8 mouse cellular contexts compared by ENCODE assay signal in the genomic region with DNA sequence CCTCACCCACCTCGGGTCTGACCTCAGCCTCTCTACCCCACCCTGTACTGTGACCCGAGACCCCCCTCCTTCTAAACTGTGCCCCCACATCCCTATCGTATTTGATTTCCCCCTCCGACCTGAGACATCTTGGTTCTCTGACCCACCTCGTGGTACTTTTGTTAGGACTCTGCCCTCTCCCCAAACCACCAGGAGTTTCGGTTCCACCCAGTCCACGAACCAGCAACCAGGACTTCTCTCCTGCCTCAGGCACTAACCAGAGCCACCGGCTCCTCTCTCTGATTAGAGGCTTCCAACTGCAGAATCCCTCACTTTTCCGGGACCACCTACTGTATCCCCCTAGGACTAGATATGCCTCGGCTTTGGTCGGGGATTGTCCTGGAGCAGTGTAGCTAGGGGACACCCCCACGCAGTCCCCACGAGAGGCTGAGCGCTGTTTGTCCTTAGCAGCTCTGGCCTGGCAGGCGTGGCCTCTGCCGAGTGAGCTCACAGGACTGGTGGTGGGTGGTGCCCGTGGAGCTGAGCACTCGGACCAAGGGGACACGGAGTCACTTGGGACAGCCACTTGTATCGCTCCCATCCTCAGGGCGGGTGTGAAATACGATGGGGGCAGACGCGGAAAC. TPM values are rescaled to one million over a fixed set of nuclear protein-coding genes. Genes with fewer than 3 reads are reported as not detected.
DNase-seq lines count a peak whose midpoint lies in the region; ATAC-seq and TF ChIP-seq lines count a peak whose summit lies in the region.

No protein-coding gene starts in this region.

- ATAC-seq in granulocyte monocyte progenitor cell, adult 5-6 weeks (replicated peaks; ENCODE audit: poor library complexity, severe bottlenecking): peak; percentile 15

- peaks cover 35% of the 10 kb centered on the region for H3K4me1 ChIP-seq in limb, embryonic 10.5 days

- DNase-seq in kidney, adult 18-20 months: peak; percentile 24
- no peak for DNase-seq in kidney, adult 9 months
- peak; percentile 55 for DNase-seq in limb, embryonic 10.5 days (ENCODE audit: low spot score)
- DNase-seq in embryo, embryonic 10 days (ENCODE audit: low spot score): no peak
- no peak for DNase-seq in thymus, postnatal 0 days (ENCODE audit: low spot score)
- no peak for DNase-seq in layer of hippocampus, adult 9-11 months

- H3K4me3 ChIP-seq in limb, embryonic 10.5 days: peak overlapping the region; percentile 34
- H3K4me3 ChIP-seq in myocyte: no peak overlapping the region

- peak overlapping the region; percentile 18 for H3K4me2 ChIP-seq in myocyte (ENCODE audit: low read depth)

- 10% methylated on average over 24 of the region's 24 CpGs for WGBS in limb, embryonic 10.5 days

- H3K36me3 ChIP-seq in limb, embryonic 10.5 days: peaks cover 20% of the 10 kb centered on the region
- H3K36me3 ChIP-seq in myocyte (ENCODE audit: control insufficient read depth, insufficient read depth): no peaks in the 10 kb centered on the region

- no peak for TF ChIP-seq POLR2A in myocyte (IDR thresholded peaks at IDR 0.05; ENCODE audit: insufficient read length, low read depth)

- H3ac ChIP-seq in myocyte (ENCODE audit: control insufficient read depth, insufficient read length): no peak overlapping the region

- H3K27me3 ChIP-seq in limb, embryonic 10.5 days (ENCODE audit: low read depth, poor library complexity, severe bottlenecking): peaks cover 99% of the 10 kb centered on the region
- H3K27me3 ChIP-seq in myocyte (ENCODE audit: control insufficient read depth, insufficient read depth, insufficient read length): peaks cover 5% of the 10 kb centered on the region

- H3K9me3 ChIP-seq in limb, embryonic 10.5 days (replicated peaks): no peaks in the 10 kb centered on the region

- H3K27ac ChIP-seq in limb, embryonic 10.5 days: no peak overlapping the region

- H3K79me2 ChIP-seq in myocyte (ENCODE audit: control insufficient read depth, insufficient read depth): no peaks in the 10 kb centered on the region

TF ChIP-seq in myocyte, 11 proteins besides CTCF, POLR2A, EP300 and RAD21:
- no peak for TF ChIP-seq MAX (IDR thresholded peaks at IDR 0.05; ENCODE audit: low read depth)
- no peak for TF ChIP-seq MYOD1 (IDR thresholded peaks at IDR 0.05; ENCODE audit: control insufficient read depth in 1 of 3, insufficient read length in 2 of 3, low read depth in 2 of 3)
- TF ChIP-seq CEBPB (IDR thresholded peaks at IDR 0.05; ENCODE audit: insufficient read depth, poor library complexity, severe bottlenecking): no peak

RNA-seq across cellular contexts. Expression of gene Cilp2, which starts 0.9 kb away (rescaled TPM):
- not detected in 2 replicates for total RNA-seq in granulocyte monocyte progenitor cell, adult 5-6 weeks (2014; fragmentation: Nextera tagmentation)
- total RNA-seq in granulocyte monocyte progenitor cell, adult 5-6 weeks (2017): not detected in 2 replicates
- polyA plus RNA-seq in limb, embryonic 10.5 days (2016; fragmentation: Nextera tagmentation; extraction: Ambion mirVana): 0.40 TPM in 2 replicates
- polyA plus RNA-seq in myocyte (2012; fragmentation: generic; extraction: Trizol): 0.20 TPM
- polyA plus RNA-seq in thymus, postnatal 0 days (2015; fragmentation: Nextera tagmentation; extraction: Ambion mirVana): 0.09 and 0.16 TPM in 2 replicates

RNA-seq across cellular contexts. Expression of gene Tssk6, which starts 13.6 kb away (rescaled TPM):
- total RNA-seq in granulocyte monocyte progenitor cell, adult 5-6 weeks (2014; fragmentation: Nextera tagmentation): 0.73 TPM in 1 of 2 replicates, not detected in the other
- total RNA-seq in granulocyte monocyte progenitor cell, adult 5-6 weeks (2017): 1.5 and 2.5 TPM in 2 replicates
- polyA plus RNA-seq in limb, embryonic 10.5 days (2016; fragmentation: Nextera tagmentation; extraction: Ambion mirVana): 5.0 and 5.9 TPM in 2 replicates
- 0.92 TPM for polyA plus RNA-seq in myocyte (2012; fragmentation: generic; extraction: Trizol)
- polyA plus RNA-seq in thymus, postnatal 0 days (2015; fragmentation: Nextera tagmentation; extraction: Ambion mirVana): 5.0 and 5.1 TPM in 2 replicates

RNA-seq across cellular contexts. Expression of gene Ndufa13, which starts 14.0 kb away (rescaled TPM):
- 76.7 and 98.5 TPM in 2 replicates for total RNA-seq in granulocyte monocyte progenitor cell, adult 5-6 weeks (2014; fragmentation: Nextera tagmentation)
- 107 and 110 TPM in 2 replicates for total RNA-seq in granulocyte monocyte progenitor cell, adult 5-6 weeks (2017)
- polyA plus RNA-seq in limb, embryonic 10.5 days (2016; fragmentation: Nextera tagmentation; extraction: Ambion mirVana): 165 and 166 TPM in 2 replicates
- 277 TPM for polyA plus RNA-seq in myocyte (2012; fragmentation: generic; extraction: Trizol)
- 228 and 241 TPM in 2 replicates for polyA plus RNA-seq in thymus, postnatal 0 days (2015; fragmentation: Nextera tagmentation; extraction: Ambion mirVana)

RNA-seq across cellular contexts. Expression of gene Yjefn3, which starts 14.2 kb away (rescaled TPM):
- 2.7 TPM in 1 of 2 replicates, not detected in the other for total RNA-seq in granulocyte monocyte progenitor cell, adult 5-6 weeks (2014; fragmentation: Nextera tagmentation)
- total RNA-seq in granulocyte monocyte progenitor cell, adult 5-6 weeks (2017): not detected in 2 replicates
- polyA plus RNA-seq in limb, embryonic 10.5 days (2016; fragmentation: Nextera tagmentation; extraction: Ambion mirVana): 2.0 and 2.9 TPM in 2 replicates
- 19.0 TPM for polyA plus RNA-seq in myocyte (2012; fragmentation: generic; extraction: Trizol)
- 3.7 and 4.0 TPM in 2 replicates for polyA plus RNA-seq in thymus, postnatal 0 days (2015; fragmentation: Nextera tagmentation; extraction: Ambion mirVana)

RNA-seq across cellular contexts. Expression of gene Pbx4, which starts 56.1 kb away (rescaled TPM):
- 7.0 and 25.1 TPM in 2 replicates for total RNA-seq in granulocyte monocyte progenitor cell, adult 5-6 weeks (2014; fragmentation: Nextera tagmentation)
- 5.6 and 9.3 TPM in 2 replicates for total RNA-seq in granulocyte monocyte progenitor cell, adult 5-6 weeks (2017)
- 9.2 and 9.6 TPM in 2 replicates for polyA plus RNA-seq in limb, embryonic 10.5 days (2016; fragmentation: Nextera tagmentation; extraction: Ambion mirVana)
- 1.7 TPM for polyA plus RNA-seq in myocyte (2012; fragmentation: generic; extraction: Trizol)
- 15.1 and 18.3 TPM in 2 replicates for polyA plus RNA-seq in thymus, postnatal 0 days (2015; fragmentation: Nextera tagmentation; extraction: Ambion mirVana)

Comparison
In these comparisons a context has a peak if more than half of its experiments do, and no peak if none do; other contexts are left out.
1. DNase-seq: peak in kidney, adult 18-20 months (single experiment) and limb, embryonic 10.5 days (single experiment); none in kidney, adult 9 months (single experiment), embryo, embryonic 10 days (single experiment), thymus, postnatal 0 days (single experiment) and layer of hippocampus, adult 9-11 months (single experiment).